In genomic region chr3:97797371-97797770, GRCm38 (mm10) we compare ENCODE assay signal across 13 mouse cellular contexts.
"Had no signal": no experiment of that assay in that cellular context is flagged by ENCODE, and none has a peak within 500 bp of the region (broad histone marks: within the 10 kb centered on the region; RNA-seq: fewer than 3 reads in every experiment).

No protein-coding gene starts in this region.

- ATAC-seq: midbrain, embryonic 16.5 days had no signal

- H3K27ac ChIP-seq: limb, embryonic 13.5 days; liver, embryonic 14.5 days; midbrain, embryonic 12.5 days; neural tube, embryonic 13.5 days; stomach, embryonic 15.5 days had no signal

- H3K9ac ChIP-seq: limb, embryonic 13.5 days; liver, embryonic 14.5 days; midbrain, embryonic 12.5 days; neural tube, embryonic 13.5 days; stomach, embryonic 15.5 days had no signal

- DNase-seq: kidney, postnatal 36 days; left cerebral cortex, postnatal 4 days; lung, adult 18-20 months; retina, postnatal 1 day; right cerebral cortex, postnatal 4 days; spleen, adult 18-20 months; thymus, postnatal 36 days had no signal

- H3K27me3 ChIP-seq: limb, embryonic 13.5 days; midbrain, embryonic 12.5 days; neural tube, embryonic 13.5 days; stomach, embryonic 15.5 days had no signal

- H3K4me1 ChIP-seq: midbrain, embryonic 12.5 days had no signal

- H3K36me3 ChIP-seq: limb, embryonic 13.5 days; midbrain, embryonic 12.5 days; stomach, embryonic 15.5 days had no signal

- H3K4me2 ChIP-seq: limb, embryonic 13.5 days; midbrain, embryonic 12.5 days; neural tube, embryonic 13.5 days; stomach, embryonic 15.5 days had no signal

- H3K9me3 ChIP-seq: limb, embryonic 13.5 days; midbrain, embryonic 12.5 days; neural tube, embryonic 13.5 days; stomach, embryonic 15.5 days had no signal

- H3K4me3 ChIP-seq: limb, embryonic 13.5 days; midbrain, embryonic 12.5 days; neural tube, embryonic 13.5 days; stomach, embryonic 15.5 days had no signal
